Mouse (Mus musculus) cortical plate, adult 2 months (tissue): ENCODE data around the gene Tmem107.

Source experiments
- CTCF ChIP-seq: fragments of 200-500 bp; IDR thresholded peaks from 2 replicates; pipeline ENCODE4 v1.5.1; 2011; ENCODE audit warnings: mild to moderate bottlenecking, control low read depth, low read length; ENCODE audit not compliant: insufficient read depth; ENCODE audit errors: extremely low read depth
- POLR2A ChIP-seq: fragments of 200-500 bp; IDR thresholded peaks from 2 replicates; pipeline ENCODE4 v1.6.1; 2011; ENCODE audit warnings: mild to moderate bottlenecking, low read length, control low read depth; ENCODE audit not compliant: insufficient read depth; ENCODE audit errors: extremely low read depth

GRCm38 (mm10) chr11:69103531-69104435 is 33.2 kb downstream of the Tmem107 start:
- TF ChIP-seq CTCF (no peak), POLR2A (no peak)
